Mouse (Mus musculus): ENCODE results near the gene Aldh5a1. TPM values are rescaled to one million over a fixed set of nuclear protein-coding genes. Genes with fewer than 3 reads are reported as not detected.

The Aldh5a1 gene
- polyA plus RNA-seq, 1 experiment from 2014 or later: 7.6 TPM

DNA sequence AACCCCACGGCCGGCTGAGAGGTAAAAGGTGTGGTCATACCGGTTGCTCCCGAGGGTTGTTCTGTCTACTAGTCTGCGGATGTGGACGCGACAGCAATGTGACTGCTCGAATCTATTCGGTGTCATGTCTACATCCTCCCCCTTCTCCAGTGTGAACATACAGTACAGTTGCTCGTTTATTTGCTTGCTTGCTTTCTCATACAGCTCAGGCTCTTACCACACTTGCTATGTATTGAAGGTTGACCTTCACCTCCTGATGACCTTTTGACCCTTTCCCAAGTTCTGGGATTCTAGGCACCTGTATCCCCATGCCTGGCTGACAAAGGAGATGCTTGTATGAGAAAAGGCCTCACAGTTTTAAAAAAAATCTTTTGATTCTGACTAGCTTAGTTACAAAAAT, 69.7 kb downstream of the Aldh5a1 start:
- no peaks in the 10 kb centered on the region for H3K4me1 ChIP-seq (replicated peaks; ENCODE audit: control insufficient read depth, insufficient read depth, low read length)
- no peak overlapping the region for H3K4me3 ChIP-seq (ENCODE audit: low read depth, low read length)
- no peak overlapping the region for H3K4me2 ChIP-seq (replicated peaks; ENCODE audit: low read depth, low read length)
- no peaks in the 10 kb centered on the region for H3K27me3 ChIP-seq (ENCODE audit: control insufficient read depth, insufficient read depth, low read length)
- H3K9ac ChIP-seq (ENCODE audit: low read depth, low read length): no peak overlapping the region
- 93% methylated on average over 10 of the region's 10 CpGs for WGBS
- DNase-seq (ENCODE audit: low spot score) (no peak), ATAC-seq (ENCODE audit: low FRiP score) (no peak)
- no peak overlapping the region for H3K27ac ChIP-seq (ENCODE audit: low read depth, low read length)
- H3K36me3 ChIP-seq (ENCODE audit: control insufficient read depth, insufficient read depth, low read length): no peaks in the 10 kb centered on the region
- no peaks in the 10 kb centered on the region for H3K9me3 ChIP-seq (ENCODE audit: control insufficient read depth, low read length)

DNA sequence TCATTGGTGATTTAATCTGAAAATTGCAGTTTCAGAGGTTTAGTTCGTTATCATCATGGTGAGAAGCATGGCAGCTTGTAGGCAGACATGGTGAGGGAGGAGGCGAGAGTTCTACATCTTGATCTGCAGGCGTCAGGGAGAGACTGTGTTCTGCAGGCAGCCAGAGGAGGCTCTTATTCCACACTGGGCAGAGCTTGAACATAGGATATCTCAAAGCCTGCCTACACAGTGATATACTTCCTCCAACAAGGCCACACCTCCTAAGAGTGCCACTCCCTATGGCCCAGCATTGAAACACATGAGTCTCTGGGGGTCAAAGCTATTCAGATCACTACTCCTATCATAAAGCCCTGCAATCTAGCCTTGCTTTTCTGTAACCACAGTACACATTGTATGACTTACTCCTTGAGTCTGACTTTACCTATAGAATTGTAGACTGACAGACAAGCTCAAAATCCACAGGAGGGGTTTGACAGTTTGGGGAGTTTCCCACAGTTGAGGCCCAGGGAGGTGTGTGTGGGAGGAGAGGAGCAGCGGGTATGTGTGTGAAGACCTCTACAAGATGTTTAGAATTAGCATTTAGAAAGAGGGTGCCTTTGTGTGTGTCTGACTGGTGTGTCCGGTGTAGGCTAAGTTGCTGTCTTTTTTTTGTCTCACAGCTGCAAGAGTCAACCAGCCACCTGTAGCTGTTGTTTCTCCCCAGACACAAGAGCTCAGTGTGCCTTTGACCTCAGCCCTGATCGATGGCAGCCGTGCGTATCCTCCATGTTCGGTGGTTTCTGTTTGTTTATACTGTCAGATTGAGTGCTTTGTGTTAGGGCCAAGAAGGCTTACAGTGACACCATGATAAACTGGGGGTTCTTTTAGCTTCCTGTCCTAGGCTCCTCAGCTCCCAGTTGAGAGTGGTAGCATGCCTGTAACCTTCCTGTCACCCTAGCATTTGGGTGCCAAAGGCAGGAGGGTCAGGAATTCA, 70.7 kb downstream of the Aldh5a1 start:
- Histone ChIP-seq H3K27ac (ENCODE audit: low read depth, low read length) (no peak overlapping the region), H3K4me1 (replicated peaks; ENCODE audit: control insufficient read depth, insufficient read depth, low read length) (no peaks in the 10 kb centered on the region), H3K27me3 (ENCODE audit: control insufficient read depth, insufficient read depth, low read length) (no peaks in the 10 kb centered on the region), H3K9me3 (ENCODE audit: control insufficient read depth, low read length) (no peaks in the 10 kb centered on the region), H3K9ac (ENCODE audit: low read depth, low read length) (no peak overlapping the region), H3K4me2 (replicated peaks; ENCODE audit: low read depth, low read length) (no peak overlapping the region), H3K4me3 (ENCODE audit: low read depth, low read length) (no peak overlapping the region), H3K36me3 (ENCODE audit: control insufficient read depth, insufficient read depth, low read length) (no peaks in the 10 kb centered on the region)
- DNase-seq (ENCODE audit: low spot score) (no peak), ATAC-seq (ENCODE audit: low FRiP score) (no peak)
- 71% methylated on average over 9 of the region's 9 CpGs for WGBS

DNA sequence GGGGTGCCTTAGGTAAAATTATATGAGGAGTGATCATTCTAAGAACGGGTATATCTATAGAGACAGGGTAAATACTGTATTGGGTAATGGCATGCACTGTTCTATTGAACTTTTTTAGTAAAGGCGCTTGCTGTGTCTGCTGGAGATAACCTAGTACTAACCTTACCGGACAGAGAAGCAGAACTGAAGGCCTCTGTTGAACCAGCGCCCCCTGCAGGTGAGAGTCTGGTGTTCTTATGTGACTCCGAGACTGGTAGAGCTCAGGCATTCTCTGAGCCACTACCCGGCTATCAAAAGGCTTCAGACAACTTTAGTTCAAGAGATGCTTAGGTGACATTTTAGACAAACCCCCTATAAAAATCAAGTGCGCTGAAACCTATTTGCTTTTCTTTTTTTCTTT, 74.9 kb downstream of the Aldh5a1 start:
- ATAC-seq (ENCODE audit: low FRiP score): no peak
- Histone ChIP-seq H3K27me3 (ENCODE audit: control insufficient read depth, insufficient read depth, low read length) (no peaks in the 10 kb centered on the region), H3K9me3 (ENCODE audit: control insufficient read depth, low read length) (no peaks in the 10 kb centered on the region), H3K4me1 (replicated peaks; ENCODE audit: control insufficient read depth, insufficient read depth, low read length) (no peaks in the 10 kb centered on the region), H3K4me2 (replicated peaks; ENCODE audit: low read depth, low read length) (no peak overlapping the region), H3K4me3 (ENCODE audit: low read depth, low read length) (no peak overlapping the region), H3K36me3 (ENCODE audit: control insufficient read depth, insufficient read depth, low read length) (no peaks in the 10 kb centered on the region), H3K9ac (ENCODE audit: low read depth, low read length) (no peak overlapping the region), H3K27ac (ENCODE audit: low read depth, low read length) (no peak overlapping the region)
- DNase-seq (ENCODE audit: low spot score): peak; percentile 45
- 60% methylated on average over 7 of the region's 7 CpGs for WGBS

DNA sequence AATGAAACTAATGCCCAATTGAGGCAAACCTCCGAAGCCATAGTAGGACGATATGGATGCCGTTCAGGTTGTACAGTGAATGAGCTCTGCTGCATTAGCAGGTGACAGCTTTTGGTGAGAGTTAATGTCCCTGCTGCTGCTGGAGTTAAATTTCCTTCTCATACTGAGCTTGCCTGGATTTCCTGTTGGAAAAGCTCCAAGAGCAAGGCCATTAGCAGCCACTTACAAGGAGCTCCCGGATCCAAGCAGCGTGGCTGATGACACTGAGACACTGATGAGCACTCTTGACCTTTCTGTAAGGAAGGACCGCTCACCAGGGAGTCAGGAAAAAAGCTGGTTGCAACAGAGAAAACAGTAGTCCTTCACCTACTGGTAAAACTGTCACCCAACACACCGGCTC, 75.4 kb downstream of the Aldh5a1 start:
- Histone ChIP-seq H3K4me3 (ENCODE audit: low read depth, low read length) (no peak overlapping the region), H3K4me2 (replicated peaks; ENCODE audit: low read depth, low read length) (no peak overlapping the region), H3K4me1 (replicated peaks; ENCODE audit: control insufficient read depth, insufficient read depth, low read length) (no peaks in the 10 kb centered on the region), H3K27ac (ENCODE audit: low read depth, low read length) (no peak overlapping the region), H3K36me3 (ENCODE audit: control insufficient read depth, insufficient read depth, low read length) (no peaks in the 10 kb centered on the region), H3K27me3 (ENCODE audit: control insufficient read depth, insufficient read depth, low read length) (no peaks in the 10 kb centered on the region), H3K9me3 (ENCODE audit: control insufficient read depth, low read length) (no peaks in the 10 kb centered on the region), H3K9ac (ENCODE audit: low read depth, low read length) (no peak overlapping the region)
- ATAC-seq (ENCODE audit: low FRiP score) (no peak), DNase-seq (ENCODE audit: low spot score) (no peak)
- WGBS: 84% methylated on average over 7 of the region's 7 CpGs

DNA sequence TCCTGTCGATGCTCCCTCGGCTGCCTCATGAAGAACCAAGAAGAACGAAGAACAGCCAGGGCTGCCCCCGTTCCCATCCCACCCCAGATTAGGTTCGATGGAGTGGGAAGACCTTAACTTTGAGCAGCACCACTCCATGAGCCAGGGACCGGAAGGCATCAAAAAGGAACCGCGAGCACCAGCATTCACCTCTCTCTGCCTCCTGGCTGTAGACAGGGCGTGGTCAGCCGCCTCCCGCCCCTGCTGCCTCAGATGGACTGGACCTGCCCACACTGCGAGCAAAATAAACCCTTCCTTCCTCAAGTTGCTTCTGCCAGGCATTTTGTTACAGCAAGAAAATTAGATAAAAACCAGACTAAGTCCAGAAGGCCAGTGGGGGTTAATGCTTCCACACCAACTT, 76.4 kb downstream of the Aldh5a1 start:
- no peaks in the 10 kb centered on the region for H3K36me3 ChIP-seq (ENCODE audit: control insufficient read depth, insufficient read depth, low read length)
- no peaks in the 10 kb centered on the region for H3K9me3 ChIP-seq (ENCODE audit: control insufficient read depth, low read length)
- H3K4me2 ChIP-seq (replicated peaks; ENCODE audit: low read depth, low read length): no peak overlapping the region
- H3K4me3 ChIP-seq (ENCODE audit: low read depth, low read length): no peak overlapping the region
- DNase-seq (ENCODE audit: low spot score): no peak
- 76% methylated on average over 12 of the region's 12 CpGs for WGBS
- no peak for ATAC-seq (ENCODE audit: low FRiP score)
- H3K4me1 ChIP-seq (replicated peaks; ENCODE audit: control insufficient read depth, insufficient read depth, low read length): no peaks in the 10 kb centered on the region
- H3K9ac ChIP-seq (ENCODE audit: low read depth, low read length): no peak overlapping the region
- H3K27me3 ChIP-seq (ENCODE audit: control insufficient read depth, insufficient read depth, low read length): no peaks in the 10 kb centered on the region
- no peak overlapping the region for H3K27ac ChIP-seq (ENCODE audit: low read depth, low read length)

DNA sequence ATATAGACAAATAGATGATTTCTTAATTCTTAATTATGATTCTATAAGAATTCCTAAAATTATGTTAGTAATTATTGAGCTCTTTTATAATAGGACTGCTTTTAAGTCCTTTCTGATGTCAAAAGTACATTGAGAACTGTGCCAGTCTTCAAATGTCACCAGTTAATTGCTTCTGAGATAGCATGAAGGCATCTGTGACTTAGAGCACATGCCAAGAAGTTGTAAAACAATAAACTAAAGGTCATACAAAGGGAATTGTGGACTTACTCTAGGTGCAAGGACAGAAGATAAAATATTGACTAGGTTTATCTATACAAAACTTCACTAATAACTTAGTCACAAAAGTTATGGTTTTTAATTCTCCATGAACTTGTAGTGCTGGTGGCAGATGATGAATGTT, 78.3 kb downstream of the Aldh5a1 start:
- no peak overlapping the region for H3K27ac ChIP-seq (ENCODE audit: low read depth, low read length)
- H3K27me3 ChIP-seq (ENCODE audit: control insufficient read depth, insufficient read depth, low read length): no peaks in the 10 kb centered on the region
- H3K4me2 ChIP-seq (replicated peaks; ENCODE audit: low read depth, low read length): no peak overlapping the region
- no peak overlapping the region for H3K4me3 ChIP-seq (ENCODE audit: low read depth, low read length)
- no peaks in the 10 kb centered on the region for H3K9me3 ChIP-seq (ENCODE audit: control insufficient read depth, low read length)
- no peak for ATAC-seq (ENCODE audit: low FRiP score)
- no peaks in the 10 kb centered on the region for H3K4me1 ChIP-seq (replicated peaks; ENCODE audit: control insufficient read depth, insufficient read depth, low read length)
- no peak for DNase-seq (ENCODE audit: low spot score)
- H3K9ac ChIP-seq (ENCODE audit: low read depth, low read length): no peak overlapping the region
- H3K36me3 ChIP-seq (ENCODE audit: control insufficient read depth, insufficient read depth, low read length): no peaks in the 10 kb centered on the region

Other genes starting within 250 kb of the Aldh5a1 start
- not detected in 2 replicates for gene Armh2, start 196.4 kb downstream of the Aldh5a1 start, polyA plus RNA-seq (2014; fragmentation: Nextera tagmentation; extraction: Ambion mirVana)
- gene Gmnn, start 175.7 kb downstream of the Aldh5a1 start, polyA plus RNA-seq (2014; fragmentation: Nextera tagmentation; extraction: Ambion mirVana): 126 and 128 TPM in 2 replicates
- gene BC005537, start 136.0 kb downstream of the Aldh5a1 start, polyA plus RNA-seq (2014; fragmentation: Nextera tagmentation; extraction: Ambion mirVana): 23.4 and 39.7 TPM in 2 replicates
- gene Acot13, start 106.1 kb downstream of the Aldh5a1 start, polyA plus RNA-seq (2014; fragmentation: Nextera tagmentation; extraction: Ambion mirVana): 51.3 and 58.6 TPM in 2 replicates
- 78.9 and 79.4 TPM in 2 replicates for gene Tdp2, start 106.0 kb downstream of the Aldh5a1 start, polyA plus RNA-seq (2014; fragmentation: Nextera tagmentation; extraction: Ambion mirVana)
- 0.94 and 1.4 TPM in 2 replicates for gene D130043K22Rik, start 92.5 kb downstream of the Aldh5a1 start, polyA plus RNA-seq (2014; fragmentation: Nextera tagmentation; extraction: Ambion mirVana)
- 0.25 and 0.81 TPM in 2 replicates for gene Gpld1, start 5.5 kb upstream of the Aldh5a1 start, polyA plus RNA-seq (2014; fragmentation: Nextera tagmentation; extraction: Ambion mirVana)
- 24.4 and 30.8 TPM in 2 replicates for gene Mrs2, start 82.7 kb upstream of the Aldh5a1 start, polyA plus RNA-seq (2014; fragmentation: Nextera tagmentation; extraction: Ambion mirVana)
- 3.2 and 3.8 TPM in 2 replicates for gene Dcdc2a, start 118.3 kb upstream of the Aldh5a1 start, polyA plus RNA-seq (2014; fragmentation: Nextera tagmentation; extraction: Ambion mirVana)

Data from hindbrain, embryonic 11.5 days (tissue).